10 mouse cellular contexts compared by ENCODE assay signal in the genomic region with DNA sequence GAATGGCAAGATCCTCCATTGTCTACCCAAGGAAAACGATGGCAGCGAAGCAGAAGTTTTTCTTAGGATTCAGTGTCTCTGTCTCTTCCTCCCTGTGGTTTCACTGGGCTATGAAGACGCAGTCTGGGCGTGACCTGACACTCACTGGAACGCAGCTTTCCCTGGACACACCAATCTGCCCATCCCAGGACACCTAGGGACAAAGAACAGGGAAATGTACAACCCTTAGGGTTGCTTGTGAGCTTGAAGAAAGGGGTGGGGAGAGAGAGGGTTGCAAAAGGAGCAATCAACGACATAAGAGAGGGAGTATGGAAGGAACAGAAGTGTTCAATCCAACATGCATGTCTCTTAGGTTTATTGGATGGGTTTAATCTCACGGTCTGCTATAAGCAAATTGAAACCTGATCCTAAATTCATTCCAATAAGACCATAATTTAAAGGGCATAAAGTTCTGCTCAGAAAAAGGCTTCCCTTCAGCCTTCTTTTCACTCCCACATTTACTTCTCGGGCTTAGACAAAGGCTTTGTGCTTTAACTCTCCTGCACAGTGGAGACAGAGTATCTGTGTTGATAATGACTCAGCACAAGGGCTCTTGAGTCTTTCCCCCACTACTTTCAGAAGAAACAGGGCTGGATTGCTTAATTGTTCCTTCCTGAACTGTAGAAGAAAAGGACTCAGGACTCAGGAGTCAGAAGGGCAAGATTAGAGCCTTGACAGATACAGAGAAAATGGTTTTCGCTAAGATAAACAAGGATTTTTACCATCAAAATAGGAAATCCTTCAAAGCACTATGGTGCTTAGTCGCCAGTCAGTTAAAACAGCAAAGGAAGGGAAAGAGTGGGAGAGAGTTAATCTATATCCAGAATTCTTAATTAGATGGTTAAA.
DNase-seq lines count a peak whose midpoint lies in the region; ATAC-seq lines count a peak whose summit lies in the region.
"Had no signal": no experiment of that assay in that cellular context is flagged by ENCODE, and none has a peak within 500 bp of the region (broad histone marks: within the 10 kb centered on the region; RNA-seq: fewer than 3 reads in every experiment).

No protein-coding gene starts in this region.

- ATAC-seq in kidney, embryonic 15.5 days (replicated peaks; ENCODE audit: low FRiP score), result peak; percentile 70; the same call in 1 of the 2 replicates
- peak; percentile 93 for ATAC-seq in intestine, embryonic 15.5 days
- ATAC-seq in monocyte, adult 5-6 weeks (replicated peaks; ENCODE audit: insufficient number of reproducible peaks, low FRiP score, low TSS enrichment, poor library complexity, severe bottlenecking), result 0 out of 2 replicates have a peak, but pooled peaks have one; percentile 31

- no peaks in the 10 kb centered on the region for H3K27me3 ChIP-seq in kidney, embryonic 15.5 days
- no peaks in the 10 kb centered on the region for H3K27me3 ChIP-seq in intestine, embryonic 15.5 days (replicated peaks)

- WGBS in kidney, embryonic 15.5 days, result 53% methylated on average over 10 of the region's 10 CpGs
- 55% methylated on average over 10 of the region's 10 CpGs for WGBS in intestine, embryonic 15.5 days

- H3K9me3 ChIP-seq in kidney, embryonic 15.5 days (replicated peaks), result no peaks in the 10 kb centered on the region
- no peaks in the 10 kb centered on the region for H3K9me3 ChIP-seq in intestine, embryonic 15.5 days

- DNase-seq in kidney, adult 18-20 months, result no peak
- DNase-seq in ZHBTc4 (ENCODE audit: low read depth, low spot score), result peak; percentile 82
- DNase-seq in ovary, postnatal 14 days (ENCODE audit: low spot score), result no peak
- DNase-seq in cerebellum, adult 18-20 months, result no peak
- DNase-seq in left cerebral cortex, adult 11 months (ENCODE audit: low spot score), result no peak
- DNase-seq: thymus, adult 2 months had no signal

- H3K27ac ChIP-seq in kidney, embryonic 15.5 days, result peak overlapping the region; percentile 80
- H3K27ac ChIP-seq in intestine, embryonic 15.5 days, result peak overlapping the region; percentile 80
- H3K27ac ChIP-seq: hindbrain, embryonic 14.5 days had no signal

- no peak overlapping the region for H3K4me2 ChIP-seq in kidney, embryonic 15.5 days
- H3K4me2 ChIP-seq in intestine, embryonic 15.5 days (replicated peaks), result 0 out of 2 replicates have a peak overlapping the region, but pooled peaks have one; percentile 6
- H3K4me2 ChIP-seq: hindbrain, embryonic 14.5 days had no signal

- H3K9ac ChIP-seq in kidney, embryonic 15.5 days, result no peak overlapping the region
- no peak overlapping the region for H3K9ac ChIP-seq in intestine, embryonic 15.5 days
- H3K9ac ChIP-seq: hindbrain, embryonic 14.5 days had no signal

- peaks cover 16% of the 10 kb centered on the region for H3K4me1 ChIP-seq in kidney, embryonic 15.5 days
- H3K4me1 ChIP-seq in intestine, embryonic 15.5 days (replicated peaks), result peaks cover 7% of the 10 kb centered on the region

- no peak overlapping the region for H3K4me3 ChIP-seq in kidney, embryonic 15.5 days (replicated peaks)
- no peak overlapping the region for H3K4me3 ChIP-seq in intestine, embryonic 15.5 days (replicated peaks)

- H3K36me3 ChIP-seq in kidney, embryonic 15.5 days, result no peaks in the 10 kb centered on the region
- no peaks in the 10 kb centered on the region for H3K36me3 ChIP-seq in intestine, embryonic 15.5 days

Comparison
In these comparisons a context has a peak if more than half of its experiments do, and no peak if none do; other contexts are left out.
1. ATAC-seq: peak in every context shown above with its lines; median percentile 93 in intestine, embryonic 15.5 days; 70 in kidney, embryonic 15.5 days; 31 in monocyte, adult 5-6 weeks.